Mouse (Mus musculus) heart, embryonic 15.5 days (tissue): ENCODE data around the gene Gm44805. TPM values are rescaled to one million over a fixed set of nuclear protein-coding genes. Genes with fewer than 3 reads are reported as not detected.

Experiments
- ATAC-seq: fragments of 200-750 bp; cut with Nextera tagmentation; replicated peaks from 2 replicates; pipeline ENCODE4 v1.8.0; 2017; ENCODE audit warnings: low read depth, moderate TSS enrichment; ENCODE audit not compliant: insufficient number of reproducible peaks, insufficient read depth, low FRiP score
- H3K27ac ChIP-seq: fragments of 300-500 bp; sonication (generic); 2 replicates; pipeline ENCODE4 v1.5.1; 2015; ENCODE audit warnings: mild to moderate bottlenecking, inconsistent platforms
- H3K27me3 ChIP-seq: fragments of 300-500 bp; sonication (generic); 2 replicates; pipeline ENCODE4 v1.6.1; 2015; ENCODE audit warnings: inconsistent platforms
- H3K36me3 ChIP-seq: fragments of 300-500 bp; sonication (generic); 2 replicates; pipeline ENCODE4 v1.6.1; 2015; ENCODE audit warnings: mild to moderate bottlenecking, inconsistent platforms
- H3K4me1 ChIP-seq: fragments of 300-500 bp; sonication (generic); replicated peaks from 2 replicates; pipeline ENCODE4 v1.6.1; 2015; ENCODE audit warnings: inconsistent platforms
- H3K4me2 ChIP-seq: fragments of 300-500 bp; sonication (generic); 2 replicates; pipeline ENCODE4 v1.6.1; 2015; ENCODE audit warnings: inconsistent platforms, mild to moderate bottlenecking, moderate library complexity
- H3K4me3 ChIP-seq: fragments of 300-500 bp; sonication (generic); 2 replicates; pipeline ENCODE4 v1.5.1; 2015; ENCODE audit warnings: mild to moderate bottlenecking, inconsistent platforms
- H3K9ac ChIP-seq: fragments of 300-500 bp; sonication (generic); 2 replicates; pipeline ENCODE4 v1.6.1; 2015; ENCODE audit warnings: mild to moderate bottlenecking, inconsistent platforms
- H3K9me3 ChIP-seq: fragments of 300-500 bp; sonication (generic); replicated peaks from 2 replicates; pipeline ENCODE4 v1.6.1; 2016; ENCODE audit warnings: inconsistent platforms
- WGBS: fragments of 180-500 bp; shearing (Covaris S2); methylation state at CpG from one replicate; pipeline ENCODE4 v1.1.7; 2015; ENCODE audit warnings: mixed read lengths; 5-methylcytosine and 5-hydroxymethylcytosine counted together
- polyA plus RNA-seq: library from polyadenylated mRNA; unstranded; fragments of >200 nt; fragmentation: Nextera tagmentation; extraction: Ambion mirVana; gene quantifications from 2 replicates; pipeline ENCODE4 v1.2.1, GENCODE M21; 2015

Gene Gm44805
- polyA plus RNA-seq, 1 experiment from 2014 or later: 0.25 TPM

GRCm38 (mm10) chr7:19627721-19628120 is 53.5 kb downstream of the Gm44805 start:
- H3K4me3 ChIP-seq: peak overlapping the region; percentile 65
- no peaks in the 10 kb centered on the region for H3K27me3 ChIP-seq
- H3K9ac ChIP-seq: no peak overlapping the region
- peaks cover 9% of the 10 kb centered on the region for H3K36me3 ChIP-seq
- H3K9me3 ChIP-seq: no peaks in the 10 kb centered on the region
- H3K4me1 ChIP-seq: peaks cover 15% of the 10 kb centered on the region
- H3K27ac ChIP-seq: peak overlapping the region; percentile 83; the same call in 1 of the 2 replicates
- no peak for ATAC-seq
- H3K4me2 ChIP-seq: peak overlapping the region; percentile 88
- 68% methylated on average over 3 of the region's 3 CpGs for whole genome bisulfite sequencing

GRCm38 (mm10) chr7:19623433-19623832 is 57.8 kb downstream of the Gm44805 start:
- Histone ChIP-seq H3K4me1 (peaks cover 14% of the 10 kb centered on the region), H3K27ac (no peak overlapping the region), H3K27me3 (peaks cover 8% of the 10 kb centered on the region; the same call in 1 of the 2 replicates), H3K4me3 (no peak overlapping the region), H3K4me2 (no peak overlapping the region), H3K36me3 (no peaks in the 10 kb centered on the region), H3K9ac (no peak overlapping the region), H3K9me3 (no peaks in the 10 kb centered on the region)
- no peak for ATAC-seq
- 58% methylated on average over 2 of the region's 2 CpGs for WGBS

GRCm38 (mm10) chr7:19622241-19622640 is 59.0 kb downstream of the Gm44805 start:
- Histone ChIP-seq H3K9me3 (no peaks in the 10 kb centered on the region), H3K4me2 (no peak overlapping the region), H3K27ac (no peak overlapping the region), H3K4me1 (peaks cover 6% of the 10 kb centered on the region), H3K36me3 (no peaks in the 10 kb centered on the region), H3K27me3 (peaks cover 8% of the 10 kb centered on the region; the same call in 1 of the 2 replicates), H3K9ac (no peak overlapping the region), H3K4me3 (no peak overlapping the region)
- no peak for ATAC-seq
- WGBS: 35% methylated on average over 6 of the region's 6 CpGs

Other genes starting within 250 kb of the Gm44805 start
- 7.6 and 8.5 TPM in 2 replicates for gene Mark4, start 222.6 kb downstream of the Gm44805 start, polyA plus RNA-seq
- 0.91 and 1.1 TPM in 2 replicates for gene Exoc3l2, start 218.1 kb downstream of the Gm44805 start, polyA plus RNA-seq
- gene Bloc1s3, start 173.1 kb downstream of the Gm44805 start, polyA plus RNA-seq: 1.5 and 1.7 TPM in 2 replicates
- 73.2 and 81.2 TPM in 2 replicates for gene Trappc6a, start 173.0 kb downstream of the Gm44805 start, polyA plus RNA-seq
- gene Nkpd1, start 163.6 kb downstream of the Gm44805 start, polyA plus RNA-seq: not detected in 2 replicates
- 15.8 and 24.0 TPM in 2 replicates for gene Ppp1r37, start 118.3 kb downstream of the Gm44805 start, polyA plus RNA-seq
- 0.38 and 0.42 TPM in 2 replicates for gene Zfp296, start 104.1 kb downstream of the Gm44805 start, polyA plus RNA-seq
- 111 and 131 TPM in 2 replicates for gene Gemin7, start 103.8 kb downstream of the Gm44805 start, polyA plus RNA-seq
- gene Clasrp, start 76.9 kb downstream of the Gm44805 start, polyA plus RNA-seq: 28.5 and 39.0 TPM in 2 replicates
- 6.1 and 10.0 TPM in 2 replicates for gene Relb, start 52.0 kb downstream of the Gm44805 start, polyA plus RNA-seq
- gene Clptm1, start 16.4 kb downstream of the Gm44805 start, polyA plus RNA-seq: 67.3 and 83.2 TPM in 2 replicates
- 2.0 and 7.9 TPM in 2 replicates for gene Apoc2, start 3.5 kb downstream of the Gm44805 start, polyA plus RNA-seq
- 0.34 and 2.5 TPM in 2 replicates for gene Apoc4, start 56 bp upstream of the Gm44805 start, polyA plus RNA-seq
- gene Apoc1, start 11.2 kb upstream of the Gm44805 start, polyA plus RNA-seq: 12.3 and 17.0 TPM in 2 replicates
- gene Apoe, start 17.8 kb upstream of the Gm44805 start, polyA plus RNA-seq: 596 and 739 TPM in 2 replicates
- 142 and 164 TPM in 2 replicates for gene Tomm40, start 34.0 kb upstream of the Gm44805 start, polyA plus RNA-seq
- 66.5 and 81.4 TPM in 2 replicates for gene Nectin2, start 69.1 kb upstream of the Gm44805 start, polyA plus RNA-seq
- 358 and 380 TPM in 2 replicates for gene Bcam, start 89.6 kb upstream of the Gm44805 start, polyA plus RNA-seq
- gene Cblc, start 115.4 kb upstream of the Gm44805 start, polyA plus RNA-seq: 0.47 and 2.5 TPM in 2 replicates
- 2.0 and 4.7 TPM in 2 replicates for gene Bcl3, start 141.3 kb upstream of the Gm44805 start, polyA plus RNA-seq
- not detected in 2 replicates for gene Gm19345, start 170.6 kb upstream of the Gm44805 start, polyA plus RNA-seq
- gene Ceacam16, start 179.9 kb upstream of the Gm44805 start, polyA plus RNA-seq: not detected in 2 replicates
- not detected in 2 replicates for gene Ceacam19, start 206.5 kb upstream of the Gm44805 start, polyA plus RNA-seq
- 15.2 and 16.1 TPM in 2 replicates for gene Pvr, start 239.7 kb upstream of the Gm44805 start, polyA plus RNA-seq